Mouse (Mus musculus) heart, adult 11 months (tissue): ENCODE measurements around the gene Spx.

Experiments used
- DNase-seq: peaks from one replicate; pipeline ENCODE4 v3.0.0; 2022

Spx gene

DNA sequence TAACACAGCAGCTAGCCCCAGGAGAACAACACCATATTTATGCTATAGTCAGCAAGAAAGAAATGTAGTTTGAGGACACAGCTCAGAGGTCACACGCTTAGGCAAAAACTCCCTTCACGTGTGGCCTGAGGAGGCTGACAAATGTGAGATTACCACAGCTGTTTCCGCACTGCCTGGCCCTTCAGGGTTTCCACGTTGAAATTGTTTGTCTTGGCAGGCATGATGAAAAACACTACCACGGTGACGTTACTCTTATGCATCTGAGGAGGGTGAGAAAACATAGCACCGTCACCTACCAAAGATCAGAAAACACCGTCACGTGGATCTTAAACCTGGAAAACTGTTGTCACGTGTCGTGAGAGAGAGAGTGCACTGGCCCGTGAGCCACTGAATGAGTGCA lies 38.1 kb downstream of the Spx start:
- DNase-seq, result peak; percentile 91

DNA sequence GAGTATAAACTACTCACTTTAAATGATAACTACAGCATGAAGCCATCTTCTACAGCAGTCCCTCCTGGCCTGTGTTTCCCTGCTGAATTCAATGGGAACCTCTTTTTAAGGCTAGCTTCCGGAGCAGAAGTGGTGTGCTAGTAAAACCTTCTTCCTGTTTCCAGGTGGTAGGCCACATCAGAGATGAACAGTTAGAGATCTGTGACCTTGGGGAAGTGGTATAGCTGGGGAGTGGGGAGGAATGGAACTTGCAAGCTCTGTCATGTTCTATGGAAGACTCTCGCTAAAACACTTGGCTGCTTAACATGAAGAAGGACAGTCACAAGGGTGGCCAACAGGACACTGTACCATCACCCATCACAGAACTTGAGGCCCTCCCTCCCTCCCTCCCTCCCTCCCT lies 40.1 kb downstream of the Spx start:
- DNase-seq, result no peak

DNA sequence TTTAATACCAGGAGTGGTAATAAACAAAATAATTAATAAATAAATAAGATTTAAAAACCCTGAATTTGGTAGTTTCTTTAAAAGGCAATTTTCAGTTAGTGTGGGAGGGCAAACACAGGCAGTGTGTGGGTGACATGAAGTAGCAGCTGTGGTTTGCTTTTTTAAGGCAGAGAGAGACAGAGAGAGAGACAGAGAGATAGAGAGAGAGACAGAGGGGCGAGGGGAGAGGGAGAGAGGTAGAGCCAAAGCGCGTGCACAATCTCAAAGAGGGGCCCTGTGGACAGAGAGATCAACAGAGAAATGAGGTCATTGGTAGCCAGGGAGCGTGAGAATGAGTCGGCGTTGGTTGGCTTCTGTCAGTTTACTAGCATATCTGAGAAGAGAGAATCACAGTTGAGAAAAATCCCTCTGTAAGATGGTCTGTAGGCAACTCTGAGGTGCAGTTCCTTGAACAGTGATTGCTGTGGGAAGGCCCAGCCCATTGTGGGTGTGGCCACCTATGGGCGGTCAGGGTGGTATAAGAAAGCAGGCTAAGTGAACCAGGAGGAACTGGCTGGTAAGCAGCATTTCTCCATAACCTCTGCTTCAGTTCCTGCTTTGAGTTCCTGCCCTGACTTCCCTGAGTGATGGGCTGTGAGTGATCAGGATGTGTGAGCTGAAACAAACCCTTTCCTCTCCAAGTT lies 42.2 kb downstream of the Spx start:
- no peak for DNase-seq

DNA sequence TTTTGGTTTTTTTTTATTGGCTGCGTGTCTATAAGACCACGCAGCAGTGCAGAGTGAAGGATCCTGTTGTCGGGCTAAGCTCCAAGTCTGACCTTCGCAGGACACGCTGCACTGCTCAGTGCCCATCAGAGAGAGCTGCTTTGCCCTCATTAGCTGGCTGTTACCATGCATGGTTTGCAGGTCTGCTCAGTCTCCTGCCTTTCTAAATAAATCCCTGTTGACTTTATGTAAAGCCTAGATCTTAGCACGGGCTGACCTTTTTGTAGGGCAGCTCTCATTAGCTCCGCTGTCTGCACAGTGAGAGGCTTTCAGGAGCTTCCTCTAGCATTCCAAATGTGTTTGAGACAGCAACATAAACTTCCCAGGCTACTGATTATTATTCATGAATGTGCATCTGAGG lies 44.8 kb downstream of the Spx start:
- no peak for DNase-seq

DNA sequence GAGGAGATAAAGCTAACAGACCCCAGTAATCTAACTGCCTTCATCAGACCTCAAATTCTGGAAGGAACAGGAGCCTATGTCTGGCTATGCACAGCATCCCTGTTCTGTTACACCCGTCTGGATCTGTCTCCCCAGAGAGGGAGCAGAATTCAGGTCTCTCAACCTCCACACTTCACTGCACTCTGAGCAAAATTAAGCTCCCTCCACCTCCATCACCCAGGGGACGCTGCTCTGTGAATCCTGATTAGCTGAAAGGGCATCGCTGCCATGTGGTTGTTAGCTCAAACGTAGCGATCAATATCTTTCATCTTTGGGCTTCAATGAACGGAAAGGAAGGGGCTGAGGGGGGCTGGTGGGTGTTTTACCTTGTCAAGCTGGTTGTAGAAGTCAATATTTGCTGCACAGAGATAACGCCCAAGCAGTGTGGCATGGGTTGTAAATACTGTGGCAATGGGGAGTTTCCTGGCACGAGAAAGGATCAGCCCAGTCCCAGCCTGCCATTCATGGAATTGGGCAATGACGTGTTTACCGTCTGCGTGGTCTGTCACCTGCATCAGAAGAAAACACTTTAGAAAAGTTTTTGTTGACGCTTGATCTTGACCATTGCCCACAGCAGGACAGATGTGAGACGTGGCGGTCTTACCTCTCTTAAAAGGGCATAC lies 45.9 kb downstream of the Spx start:
- DNase-seq, result no peak

DNA sequence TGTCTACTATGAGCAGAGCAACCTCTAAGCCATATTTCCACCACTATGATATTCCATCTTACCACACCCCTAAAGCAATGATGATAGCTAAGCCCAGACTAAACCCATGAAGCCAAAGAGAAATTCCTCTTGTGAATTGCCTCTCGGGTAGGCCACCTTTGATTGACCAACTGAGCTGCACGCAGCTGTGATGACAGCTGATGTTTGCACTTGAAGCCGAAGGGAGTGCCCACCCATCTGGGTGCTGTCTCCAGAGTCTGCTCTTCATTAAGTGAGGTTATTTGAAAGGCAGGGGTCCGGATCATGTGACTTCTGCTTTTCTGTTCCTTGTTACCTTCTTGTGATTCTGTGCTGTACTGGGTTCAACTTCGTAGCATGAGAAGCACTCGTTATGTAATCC lies 49.0 kb downstream of the Spx start:
- peak; percentile 37 for DNase-seq
